Mouse (Mus musculus) left cerebral cortex, adult 8-10 months (tissue): Measurements from ENCODE around the gene Trib2. TPM values are rescaled to one million over a fixed set of nuclear protein-coding genes. Genes with fewer than 3 reads are reported as not detected.

Experiments
- DNase-seq, 2 experiments: peaks; one replicate each; pipeline ENCODE4 v3.0.0; 2022; ENCODE audit warnings: low spot score in 2 of 2
- microRNA-seq, 2 experiments: library from miRNA; unstranded; fragments of <30 nt; microRNA quantifications; one replicate each; pipeline ENCODE4 v1.2.0; 2022
- total RNA-seq, 4 experiments: library from RNA; stranded (reverse); gene quantifications; 2 replicates each; pipeline ENCODE4 v1.2.4; 2022

The Trib2 gene
- total RNA-seq, 4 experiments from 2014 or later = 28.2 to 36.8 (median 30.9) TPM

- no peak for DNase-seq
These were observed 48.2 kb downstream of the Trib2 start for GRCm38 (mm10) chr12:15768536-15768935.

GRCm38 (mm10) chr12:15765996-15766395, 50.7 kb downstream of the Trib2 start:
- peak in 1 of 2 experiments; percentile 64 for DNase-seq

- DNase-seq = no peak
These were observed 51.5 kb downstream of the Trib2 start for GRCm38 (mm10) chr12:15765238-15765637.

GRCm38 (mm10) chr12:15761453-15762116, 55.1 kb downstream of the Trib2 start:
- peak; percentile 40 to 94 for DNase-seq

- peak in 1 of 2 experiments; percentile 20 for DNase-seq
These were observed 56.0 kb downstream of the Trib2 start for GRCm38 (mm10) chr12:15760684-15761083.

GRCm38 (mm10) chr12:15758866-15759265, 57.9 kb downstream of the Trib2 start:
- peak; percentile 39 to 80 for DNase-seq

GRCm38 (mm10) chr12:15757351-15757750, 59.4 kb downstream of the Trib2 start:
- DNase-seq = no peak

- DNase-seq = no peak
These were observed 61.6 kb downstream of the Trib2 start for GRCm38 (mm10) chr12:15755030-15755690.

GRCm38 (mm10) chr12:15754602-15755001, 62.1 kb downstream of the Trib2 start:
- DNase-seq = no peak

GRCm38 (mm10) chr12:15749646-15750195, 67.0 kb downstream of the Trib2 start:
- no peak for DNase-seq

GRCm38 (mm10) chr12:15745752-15746151, 71.0 kb downstream of the Trib2 start:
- DNase-seq = no peak

Small RNA genes within 50 kb of the gene (microRNA-seq; reads per million reads assigned to microRNA genes)
- 0 reads per million in 2 experiments for gene Mir6387
